Comparison of ENCODE assay signal across 12 mouse cellular contexts in genomic region chr3:144669457-144669864, GRCm38 (mm10). TPM values are rescaled to one million over a fixed set of nuclear protein-coding genes. Genes with fewer than 3 reads are reported as not detected.
DNase-seq lines count a peak whose midpoint lies in the region; ATAC-seq and TF ChIP-seq lines count a peak whose summit lies in the region.
"Had no signal": no experiment of that assay in that cellular context is flagged by ENCODE, and none has a peak within 500 bp of the region (broad histone marks: within the 10 kb centered on the region; RNA-seq: fewer than 3 reads in every experiment).

No protein-coding gene starts in this region.

- no peak overlapping the region for H3K4me3 ChIP-seq in hindbrain, embryonic 10.5 days
- H3K4me3 ChIP-seq in hindbrain, embryonic 14.5 days (replicated peaks; ENCODE audit: low read length): no peak overlapping the region
- no peak overlapping the region for H3K4me3 ChIP-seq in C2C12 (ENCODE audit: insufficient read depth, poor library complexity, severe bottlenecking)
- no peak overlapping the region; the same call in 1 of the 2 replicates for H3K4me3 ChIP-seq in liver, embryonic 13.5 days (replicated peaks)
- no peak overlapping the region for H3K4me3 ChIP-seq in hindbrain, embryonic 13.5 days
- H3K4me3 ChIP-seq: forebrain, embryonic 15.5 days; neural tube, embryonic 12.5 days had no signal

- H3K27ac ChIP-seq in hindbrain, embryonic 10.5 days: peak overlapping the region; percentile 29; the same call in 1 of the 2 replicates
- H3K27ac ChIP-seq in hindbrain, embryonic 14.5 days: no peak overlapping the region
- H3K27ac ChIP-seq in liver, embryonic 13.5 days: peak overlapping the region; percentile 99
- H3K27ac ChIP-seq in hindbrain, embryonic 13.5 days: no peak overlapping the region
- H3K27ac ChIP-seq: forebrain, embryonic 15.5 days; neural tube, embryonic 12.5 days had no signal

- WGBS in hindbrain, embryonic 10.5 days: 78% methylated on average over 11 of the region's 11 CpGs
- WGBS in hindbrain, embryonic 14.5 days: 68% methylated on average over 11 of the region's 11 CpGs
- 38% methylated on average over 11 of the region's 11 CpGs for WGBS in liver, embryonic 13.5 days (ENCODE audit: insufficient replicate concordance)
- 72% methylated on average over 11 of the region's 11 CpGs for WGBS in hindbrain, embryonic 13.5 days

- H3K9ac ChIP-seq in hindbrain, embryonic 14.5 days: no peak overlapping the region
- H3K9ac ChIP-seq in liver, embryonic 13.5 days: peak overlapping the region; percentile 68
- H3K9ac ChIP-seq in hindbrain, embryonic 13.5 days: no peak overlapping the region
- H3K9ac ChIP-seq: forebrain, embryonic 15.5 days; neural tube, embryonic 12.5 days had no signal

- H3K4me1 ChIP-seq in hindbrain, embryonic 10.5 days (replicated peaks): peaks cover 25% of the 10 kb centered on the region
- H3K4me1 ChIP-seq in hindbrain, embryonic 14.5 days (replicated peaks; ENCODE audit: control insufficient read depth, insufficient read depth, low read length): peaks cover 8% of the 10 kb centered on the region
- peaks cover 84% of the 10 kb centered on the region for H3K4me1 ChIP-seq in liver, embryonic 13.5 days (replicated peaks)
- H3K4me1 ChIP-seq in hindbrain, embryonic 13.5 days (replicated peaks): peaks cover 9% of the 10 kb centered on the region
- H3K4me1 ChIP-seq: forebrain, embryonic 15.5 days had no signal

- CTCF ChIA-PET in Patski (lab: Charles Lee): interaction anchor here (1.0 to 2.1 kb wide), 12 partner anchors 11 to 104 kb away, joined by 3 to 6 read pairs (median 4); partner anchors contain the start of gene Sh3glb1

- H3K79me2 ChIP-seq in C2C12 (ENCODE audit: control insufficient read depth, insufficient read depth): no peaks in the 10 kb centered on the region

- no peaks in the 10 kb centered on the region for H3K36me3 ChIP-seq in hindbrain, embryonic 10.5 days
- H3K36me3 ChIP-seq in hindbrain, embryonic 14.5 days (replicated peaks; ENCODE audit: control insufficient read depth, insufficient read depth): no peaks in the 10 kb centered on the region
- H3K36me3 ChIP-seq in C2C12 (ENCODE audit: control insufficient read depth, insufficient read depth): no peaks in the 10 kb centered on the region
- H3K36me3 ChIP-seq in liver, embryonic 13.5 days: no peaks in the 10 kb centered on the region
- H3K36me3 ChIP-seq in hindbrain, embryonic 13.5 days: no peaks in the 10 kb centered on the region
- H3K36me3 ChIP-seq: forebrain, embryonic 15.5 days; neural tube, embryonic 12.5 days had no signal

- POLR2A ChIA-PET in Patski (lab: Charles Lee): interaction anchor here (0.6 to 0.7 kb wide), 3 partner anchors 9 to 52 kb away, joined by 3 read pairs; partner anchors contain the start of gene Sh3glb1

- no peaks in the 10 kb centered on the region; the same call in 1 of the 2 replicates for H3K27me3 ChIP-seq in hindbrain, embryonic 10.5 days (ENCODE audit: insufficient read depth, poor library complexity, severe bottlenecking)
- no peaks in the 10 kb centered on the region for H3K27me3 ChIP-seq in hindbrain, embryonic 14.5 days (ENCODE audit: control insufficient read depth, insufficient read depth, low read length)
- H3K27me3 ChIP-seq in C2C12 (ENCODE audit: control insufficient read depth, insufficient read depth, insufficient read length) (no peaks in the 10 kb centered on the region), Patski (no peaks in the 10 kb centered on the region)
- no peaks in the 10 kb centered on the region for H3K27me3 ChIP-seq in liver, embryonic 13.5 days
- H3K27me3 ChIP-seq in hindbrain, embryonic 13.5 days: no peaks in the 10 kb centered on the region
- H3K27me3 ChIP-seq: forebrain, embryonic 15.5 days; neural tube, embryonic 12.5 days had no signal

- H3K79me3 ChIP-seq in C2C12 (ENCODE audit: low read depth): no peaks in the 10 kb centered on the region

- in situ Hi-C loops in Patski (cut with MboI; ENCODE audit: low pct_unique_long_range_greater_than_20kb): loop anchor here (5.0 kb wide), 1 partner anchor 97 kb away; the partner anchor contains the start of genes Hs2st1 and Selenof

- TF ChIP-seq CTCF in C2C12 (IDR thresholded peaks at IDR 0.05; ENCODE audit: control insufficient read depth, insufficient read depth, insufficient read length) (no peak), Patski (IDR thresholded peaks at IDR 0.05) (no peak)

- DNase-seq in hindbrain, embryonic 10.5 days (ENCODE audit: low spot score): no peak
- no peak for DNase-seq in hindbrain, embryonic 14.5 days (ENCODE audit: low spot score)
- peak; percentile 98 for DNase-seq in Patski (ENCODE audit: low read depth, low spot score)
- peak; percentile 49 for DNase-seq in liver, embryonic 13.5 days
- DNase-seq in embryo, embryonic 10 days (ENCODE audit: low spot score): no peak
- DNase-seq: thymus, adult 2 months had no signal

- peak overlapping the region; percentile 13 for H3ac ChIP-seq in C2C12 (ENCODE audit: control insufficient read depth, insufficient read length, low read depth)

- no peaks in the 10 kb centered on the region for H3K9me3 ChIP-seq in hindbrain, embryonic 10.5 days
- no peaks in the 10 kb centered on the region for H3K9me3 ChIP-seq in hindbrain, embryonic 14.5 days (ENCODE audit: control insufficient read depth, low read length)
- no peaks in the 10 kb centered on the region for H3K9me3 ChIP-seq in liver, embryonic 13.5 days (replicated peaks)
- no peaks in the 10 kb centered on the region for H3K9me3 ChIP-seq in hindbrain, embryonic 13.5 days
- H3K9me3 ChIP-seq: forebrain, embryonic 15.5 days; neural tube, embryonic 12.5 days had no signal

- no peak overlapping the region for H3K4me2 ChIP-seq in hindbrain, embryonic 14.5 days (replicated peaks)
- peak overlapping the region; percentile 62 for H3K4me2 ChIP-seq in liver, embryonic 13.5 days
- no peak overlapping the region for H3K4me2 ChIP-seq in hindbrain, embryonic 13.5 days
- H3K4me2 ChIP-seq: forebrain, embryonic 15.5 days; neural tube, embryonic 12.5 days had no signal

- no peak for ATAC-seq in hindbrain, embryonic 14.5 days (ENCODE audit: low FRiP score)
- ATAC-seq in Patski: peak; percentile 85
- ATAC-seq in liver, embryonic 13.5 days (ENCODE audit: low read depth): peak; percentile 25
- ATAC-seq in cerebellum, adult (ENCODE audit: insufficient number of reproducible peaks, low FRiP score, low TSS enrichment): no peak
- ATAC-seq in hindbrain, embryonic 13.5 days (ENCODE audit: low FRiP score): no peak
- ATAC-seq: forebrain, embryonic 15.5 days; inflammation-experienced regulatory T-cells, adult 6 months had no signal

TF ChIP-seq in C2C12, 6 proteins besides CTCF, POLR2A, EP300 and RAD21:
- TF ChIP-seq MAX (IDR thresholded peaks at IDR 0.05) (peak; percentile 67), FOSL1 (IDR thresholded peaks at IDR 0.05; ENCODE audit: insufficient read depth, low read length, poor library complexity, severe bottlenecking) (peak; percentile 97), MYOD1 (IDR thresholded peaks at IDR 0.05; ENCODE audit: control insufficient read depth, insufficient read length, low read depth) (peak; percentile 99), CEBPB (IDR thresholded peaks at IDR 0.05; ENCODE audit: low read depth) (no peak)
TF ChIP-seq in C2C12: peak in this region for 3.

RNA-seq across cellular contexts. Expression of gene Sh3glb1, which starts 50.7 kb away (rescaled TPM):
- 75.9 and 82.2 TPM in 2 replicates for polyA plus RNA-seq in hindbrain, embryonic 10.5 days (2016; fragmentation: Nextera tagmentation; extraction: Ambion mirVana)
- polyA plus RNA-seq in hindbrain, embryonic 14.5 days (2014; fragmentation: Nextera tagmentation; extraction: Ambion mirVana): 134 and 138 TPM in 2 replicates
- polyA plus RNA-seq in C2C12 (2012; fragmentation: generic; extraction: Trizol) (106 TPM), Patski (2021) (161 TPM)
- 88.0 and 103 TPM in 2 replicates for polyA plus RNA-seq in liver, embryonic 13.5 days (2015; fragmentation: Nextera tagmentation; extraction: Ambion mirVana)
- polyA plus RNA-seq in hindbrain, embryonic 13.5 days (2015; fragmentation: Nextera tagmentation; extraction: Ambion mirVana): 109 and 113 TPM in 2 replicates

Comparison
In these comparisons a context has a peak if more than half of its experiments do, and no peak if none do; other contexts are left out.
1. H3K27ac ChIP-seq: peak in hindbrain, embryonic 10.5 days (single experiment) and liver, embryonic 13.5 days (single experiment); none in hindbrain, embryonic 14.5 days (single experiment) and hindbrain, embryonic 13.5 days (single experiment).
2. DNase-seq: peak in Patski (single experiment) and liver, embryonic 13.5 days (single experiment); none in hindbrain, embryonic 10.5 days (single experiment), hindbrain, embryonic 14.5 days (single experiment) and embryo, embryonic 10 days (single experiment).
3. ATAC-seq: peak in Patski (single experiment) and liver, embryonic 13.5 days (single experiment); none in hindbrain, embryonic 14.5 days (single experiment), cerebellum, adult (single experiment) and hindbrain, embryonic 13.5 days (single experiment).